Mouse (Mus musculus): Measurements from ENCODE around the gene Chd6. TPM values are rescaled to one million over a fixed set of nuclear protein-coding genes. Genes with fewer than 3 reads are reported as not detected.
"Not testable (repeated sequence)": the region's sequence is repeated elsewhere in the genome, so short reads cannot be mapped to it uniquely, and the experiment has no call there.

Gene Chd6
- total RNA-seq, 1 experiment from 2014 or later = 38.3 TPM

- DNase-seq = no peak
Measured at GRCm38 (mm10) chr2:160987503-160987902, 121.4 kb downstream of the Chd6 start.

- DNase-seq = no peak
Measured at GRCm38 (mm10) chr2:160982636-160983035, 126.2 kb downstream of the Chd6 start.

GRCm38 (mm10) chr2:160981791-160982190 is 127.1 kb downstream of the Chd6 start:
- no peak for DNase-seq

DNA sequence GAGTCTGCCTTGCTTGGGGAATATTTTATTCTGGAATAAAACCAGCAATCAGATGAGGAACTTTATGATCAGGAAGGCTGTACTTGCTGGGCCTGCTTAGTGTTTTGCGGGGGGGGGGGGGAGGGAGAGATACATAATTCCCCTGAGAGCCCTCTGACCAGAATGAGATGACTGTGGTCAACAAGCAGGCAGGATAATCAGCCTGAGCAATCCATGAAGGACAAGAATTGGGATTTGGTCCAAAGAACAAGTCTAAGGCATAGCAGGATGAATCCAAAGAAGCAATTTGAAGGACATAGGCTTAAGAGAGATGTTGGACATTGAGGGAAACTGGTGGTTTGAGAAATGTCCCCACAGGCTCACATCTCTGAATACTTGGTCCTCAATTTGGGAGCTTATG is 130.2 kb downstream of the Chd6 start:
- no peak for DNase-seq

- peak; percentile 52 for DNase-seq
Measured at GRCm38 (mm10) chr2:160977248-160977647, 131.6 kb downstream of the Chd6 start.

DNA sequence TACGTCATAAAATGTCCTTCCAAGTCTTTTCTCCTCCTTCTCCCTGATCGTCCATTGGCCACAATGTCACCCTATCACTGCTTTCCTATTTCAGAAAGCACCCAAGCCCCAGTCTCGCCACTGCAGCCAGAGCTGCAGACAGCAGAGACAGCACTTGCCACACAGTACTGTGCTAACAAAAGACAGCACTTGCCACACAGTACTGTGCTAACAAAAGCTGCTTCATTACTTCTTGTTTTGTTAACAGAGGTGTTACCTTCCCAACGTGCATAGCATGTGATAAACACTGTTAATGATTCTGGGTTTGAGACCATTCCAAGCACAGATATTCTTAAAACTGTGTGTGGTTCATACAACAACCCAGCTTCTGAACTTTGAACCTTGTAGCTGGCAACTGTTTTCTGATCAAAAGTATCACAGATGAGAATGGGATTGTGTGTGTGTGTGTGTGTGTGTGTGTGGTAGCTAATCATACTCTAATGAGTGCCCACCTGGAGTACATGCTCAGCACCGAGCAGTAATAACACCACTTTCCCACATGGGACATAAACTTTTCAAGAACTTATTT is 135.1 kb downstream of the Chd6 start:
- no peak for DNase-seq

GRCm38 (mm10) chr2:160972103-160972792 is 136.6 kb downstream of the Chd6 start:
- no peak for DNase-seq

DNA sequence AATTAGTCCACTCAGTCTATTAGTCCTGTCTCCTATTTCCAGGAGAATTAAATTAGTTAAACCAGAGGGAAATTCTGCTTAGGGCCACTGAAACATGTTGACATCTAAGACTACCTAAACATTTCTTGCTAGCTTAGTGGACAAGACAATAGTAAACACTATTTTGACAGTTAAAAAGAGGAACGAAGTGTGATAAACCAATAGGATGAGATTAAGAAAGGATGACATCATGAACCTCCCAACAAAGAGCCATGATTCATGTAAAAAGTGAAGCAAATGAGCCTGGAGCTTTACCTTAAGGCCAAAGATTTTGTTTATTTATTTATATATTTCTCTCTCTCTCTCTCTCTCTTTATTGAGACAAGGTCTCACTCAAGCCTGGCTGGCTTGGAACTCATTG is 146.7 kb downstream of the Chd6 start:
- no peak for DNase-seq

DNA sequence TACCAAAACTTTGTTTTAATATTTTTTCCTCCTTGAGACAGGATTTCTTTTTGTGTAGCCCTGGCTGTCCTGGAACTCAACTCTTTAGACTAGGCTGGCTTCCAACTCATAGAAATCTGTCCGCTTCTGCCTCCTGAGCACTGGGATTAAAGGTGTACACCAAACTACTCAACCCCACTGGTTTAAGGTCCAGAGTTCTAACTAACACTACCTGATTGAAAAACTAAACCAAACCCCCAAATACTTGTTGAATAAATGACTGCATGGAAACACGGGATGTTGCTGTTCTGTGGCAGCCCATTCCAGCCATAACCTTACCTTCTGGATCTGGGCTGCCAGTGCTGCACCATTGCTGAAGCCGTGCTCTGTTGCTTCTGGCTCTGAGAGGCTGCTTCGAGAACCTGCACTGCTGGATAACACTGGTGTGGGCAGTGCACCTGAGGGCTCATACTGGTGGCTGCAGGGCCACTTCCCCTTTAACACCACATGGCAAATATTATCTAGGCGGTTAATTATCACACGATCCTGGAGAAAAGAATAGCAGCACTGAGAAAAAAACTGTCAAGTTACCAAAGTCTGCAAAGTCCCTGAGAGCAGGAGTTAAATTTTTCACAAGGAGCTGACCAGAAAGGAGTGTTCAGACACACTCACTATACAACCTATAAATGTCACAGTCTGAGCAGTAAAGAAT is 147.8 kb downstream of the Chd6 start:
- DNase-seq = no peak

GRCm38 (mm10) chr2:160959901-160960300 is 149.0 kb downstream of the Chd6 start:
- no peak for DNase-seq

DNA sequence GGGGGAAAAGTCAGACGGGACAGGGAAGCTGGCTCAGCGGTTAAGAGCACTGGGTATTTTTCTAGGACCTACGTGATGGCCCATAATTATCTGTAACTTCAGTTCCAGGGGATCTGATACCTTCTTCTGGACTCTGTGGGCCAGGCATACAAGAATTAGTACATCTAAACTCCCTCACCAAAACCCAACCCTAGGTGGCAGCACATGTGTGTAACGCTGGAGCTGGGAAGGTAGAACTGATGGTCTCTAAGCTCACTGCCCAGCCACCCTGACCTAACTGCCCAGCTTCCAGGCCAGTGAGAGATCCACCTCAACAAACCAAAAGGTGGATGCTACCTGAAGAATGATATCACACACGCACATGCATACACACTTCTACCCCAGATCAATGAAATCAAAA is 150.1 kb downstream of the Chd6 start:
- no peak for DNase-seq

DNA sequence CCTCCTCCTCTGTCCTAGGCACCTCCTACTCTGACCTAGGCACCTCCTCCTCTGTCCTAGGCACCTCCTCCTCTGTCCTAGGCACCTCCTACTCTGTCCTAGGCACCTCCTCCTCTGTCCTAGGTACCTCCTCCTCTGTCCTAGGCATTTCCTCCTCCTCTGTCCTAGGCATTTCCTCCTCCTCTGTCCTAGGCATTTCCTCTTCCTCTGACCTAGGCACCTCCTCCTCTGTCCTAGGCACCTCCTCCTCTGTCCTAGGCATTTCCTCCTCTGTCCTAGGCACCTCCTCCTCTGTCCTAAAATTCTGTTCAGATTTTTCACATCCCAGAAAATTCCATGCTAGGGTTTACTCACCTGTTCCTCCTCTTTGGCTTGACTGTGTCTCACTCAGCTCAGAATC is 151.1 kb downstream of the Chd6 start:
- DNase-seq = not testable (repeated sequence)

- DNase-seq = not testable (repeated sequence)
Measured at GRCm38 (mm10) chr2:160957307-160957706, 151.6 kb downstream of the Chd6 start.

GRCm38 (mm10) chr2:160955331-160955730 is 153.5 kb downstream of the Chd6 start:
- peak; percentile 27 for DNase-seq

GRCm38 (mm10) chr2:160954541-160954940 is 154.3 kb downstream of the Chd6 start:
- no peak for DNase-seq

- DNase-seq = no peak
Measured at GRCm38 (mm10) chr2:160953131-160953873, 155.6 kb downstream of the Chd6 start.

DNA sequence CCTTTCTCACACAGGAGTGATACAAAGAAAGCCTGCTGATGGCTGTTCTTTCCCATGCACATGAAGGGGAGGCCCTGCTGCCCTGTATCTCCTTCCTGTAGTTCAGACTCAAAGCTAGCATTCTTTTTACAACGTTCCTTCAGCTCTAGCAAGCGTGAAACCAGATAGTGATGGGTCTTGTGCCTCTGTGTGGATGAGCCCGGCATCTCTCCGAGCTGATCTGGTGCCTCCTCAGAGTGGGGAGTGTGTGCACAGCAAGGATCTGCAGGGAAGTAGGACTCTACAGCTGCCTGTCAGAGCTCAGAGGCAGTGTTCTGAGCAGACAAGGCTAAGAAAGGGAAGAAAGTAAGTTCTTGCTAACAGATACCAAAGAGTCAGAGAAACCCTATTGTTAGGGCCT is 157.3 kb downstream of the Chd6 start:
- DNase-seq = no peak

DNA sequence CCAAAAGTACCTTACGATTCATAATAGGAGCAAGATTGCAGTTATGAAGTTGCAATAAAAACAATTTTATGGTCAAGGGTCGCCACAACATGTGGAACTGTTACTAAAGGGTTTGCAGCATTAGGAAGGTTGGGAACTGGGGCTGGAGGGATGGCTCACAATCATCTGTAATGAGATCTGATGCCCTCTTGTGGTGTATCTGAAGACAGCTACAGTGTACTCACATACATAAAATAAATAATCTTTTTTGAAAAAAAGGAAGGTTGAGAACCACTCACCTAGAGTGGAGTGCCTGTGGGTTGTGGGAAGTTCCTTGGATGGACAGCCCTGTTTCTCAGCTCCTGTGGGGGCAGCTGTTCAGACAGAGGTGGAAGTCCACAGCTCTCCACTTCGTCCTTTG is 166.4 kb downstream of the Chd6 start:
- no peak for DNase-seq

DNA sequence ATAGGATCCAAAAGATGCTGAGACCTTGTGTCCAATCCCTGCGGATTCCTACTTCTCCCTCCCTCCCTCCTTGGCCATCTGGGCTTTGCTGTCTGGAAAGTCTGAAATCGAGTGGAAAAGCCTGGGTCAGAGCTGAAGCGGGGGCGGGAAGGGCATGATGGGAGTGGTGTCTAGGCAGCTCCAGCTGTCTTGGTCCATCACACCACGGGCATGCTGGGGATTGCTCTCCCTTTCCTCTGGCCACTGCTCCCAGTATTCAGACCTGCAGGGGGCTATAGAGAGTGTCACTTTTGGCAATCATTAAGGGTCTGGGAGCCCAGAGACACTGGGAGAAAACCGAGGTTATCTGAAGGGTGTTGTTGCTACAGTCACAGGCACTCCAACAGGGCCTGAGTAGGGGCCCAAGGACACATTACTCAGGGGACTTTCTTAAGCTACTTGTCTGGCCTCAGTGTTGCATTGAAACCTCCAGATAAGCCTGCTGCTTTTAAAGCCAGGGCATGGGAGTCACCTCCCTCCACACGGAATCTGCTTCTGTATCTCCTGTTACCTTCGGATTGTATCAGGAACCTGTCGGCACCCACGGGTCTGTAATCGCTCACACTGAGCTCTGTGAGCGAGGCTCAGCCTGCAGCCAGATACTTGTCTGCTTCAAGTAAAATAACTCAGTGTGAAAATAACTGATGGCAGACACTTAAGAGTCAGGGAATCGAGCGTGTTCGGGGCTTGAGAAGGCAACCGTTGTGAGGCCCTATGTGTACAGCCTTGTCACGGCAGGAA is 167.8 kb downstream of the Chd6 start:
- no peak for DNase-seq

- DNase-seq = no peak
Measured at GRCm38 (mm10) chr2:160934451-160934850, 174.4 kb downstream of the Chd6 start.

DNA sequence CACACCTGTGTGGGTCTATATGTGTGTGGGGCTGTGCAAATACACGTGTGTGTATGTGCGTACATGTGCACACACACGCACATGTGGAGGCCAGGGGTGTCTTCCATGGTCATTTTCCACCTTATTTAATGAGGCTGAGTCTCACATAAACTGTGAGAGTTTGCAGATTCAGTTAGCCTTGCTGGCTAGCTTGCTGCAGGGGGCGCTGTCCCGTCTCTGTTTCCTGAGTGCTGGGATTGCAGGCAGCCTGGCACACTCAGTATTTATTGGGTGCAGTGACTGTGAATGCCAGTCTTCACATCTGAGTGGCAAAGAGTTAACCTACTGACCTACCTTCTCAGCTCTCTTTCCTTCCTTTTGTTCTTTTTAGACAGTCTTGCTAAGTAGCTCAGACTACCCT is 175.0 kb downstream of the Chd6 start:
- DNase-seq = no peak

GRCm38 (mm10) chr2:160932981-160933380 is 175.9 kb downstream of the Chd6 start:
- DNase-seq = no peak
